Mouse (Mus musculus): ENCODE data around the gene Arhgap21. TPM values are rescaled to one million over a fixed set of nuclear protein-coding genes. Genes with fewer than 3 reads are reported as not detected.

Arhgap21 gene
- total RNA-seq, 2 experiments from 2014 or later: 18.4 to 58.6 TPM

GRCm38 (mm10) chr2:20902981-20903645, 65.6 kb downstream of the Arhgap21 start:
- ATAC-seq (replicated peaks; ENCODE audit: poor library complexity, severe bottlenecking): no peak

- ATAC-seq (replicated peaks; ENCODE audit: poor library complexity, severe bottlenecking): no peak
Measured at GRCm38 (mm10) chr2:20901916-20902315, 66.8 kb downstream of the Arhgap21 start.

DNA sequence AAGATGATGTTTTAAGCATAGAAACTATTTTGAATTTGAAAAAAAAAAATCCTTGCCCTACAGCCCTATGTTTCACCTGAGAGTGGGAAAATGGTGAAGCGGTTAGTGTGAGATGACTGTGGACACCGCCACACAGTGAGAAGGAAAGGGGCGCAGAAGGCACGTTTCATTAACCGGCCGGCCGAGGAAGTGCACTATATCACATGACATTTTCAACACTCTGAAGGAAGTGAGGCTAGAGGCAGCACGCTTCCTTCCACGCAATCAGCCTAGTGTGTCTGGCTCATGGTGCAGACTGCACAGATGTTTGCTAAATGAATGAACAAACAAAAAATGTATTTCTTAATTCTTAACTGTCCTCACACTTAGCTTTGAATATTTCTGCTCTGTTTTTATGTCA, 69.4 kb downstream of the Arhgap21 start:
- peak; percentile 95 for ATAC-seq (replicated peaks; ENCODE audit: poor library complexity, severe bottlenecking)

DNA sequence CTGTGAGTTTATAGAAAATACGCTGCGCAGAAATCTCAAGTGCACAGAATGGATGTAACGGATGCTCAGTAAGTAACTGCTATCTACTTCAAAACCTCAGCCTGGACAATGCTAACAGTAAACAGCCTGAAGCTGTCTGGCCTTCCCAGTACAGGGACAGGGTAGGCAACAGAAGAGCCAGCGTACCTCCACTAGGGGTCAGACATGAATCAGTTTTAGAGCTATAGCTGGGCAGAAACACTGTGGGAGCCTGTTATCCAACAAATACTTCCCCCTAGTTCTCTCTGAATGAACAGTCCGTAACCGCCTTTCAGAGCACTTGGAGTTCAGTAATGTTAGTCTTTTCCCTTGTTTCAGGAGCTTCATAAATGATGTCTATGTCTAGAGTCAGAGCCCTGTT, 70.0 kb downstream of the Arhgap21 start:
- ATAC-seq (replicated peaks; ENCODE audit: poor library complexity, severe bottlenecking): peak; percentile 82

DNA sequence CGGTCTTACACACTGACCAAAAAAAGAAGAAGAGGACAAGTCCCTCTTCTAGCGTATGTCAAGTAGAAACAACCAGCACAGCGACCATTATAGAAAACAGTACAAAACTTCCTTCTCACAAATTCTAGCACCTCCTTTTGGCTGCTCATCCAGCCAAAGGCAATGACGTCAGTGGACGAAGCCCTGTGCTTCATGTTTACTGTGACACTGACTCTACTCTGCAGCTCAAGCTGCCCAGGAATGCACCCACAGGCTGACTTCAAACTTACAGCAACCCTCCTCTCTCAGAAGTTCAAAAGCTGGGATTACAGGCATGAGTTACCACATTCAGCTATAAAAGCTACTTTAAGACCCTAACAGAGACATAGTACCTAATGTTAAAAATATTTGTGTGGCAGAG, 72.2 kb downstream of the Arhgap21 start:
- no peak for ATAC-seq (replicated peaks; ENCODE audit: poor library complexity, severe bottlenecking)

- ATAC-seq (replicated peaks; ENCODE audit: poor library complexity, severe bottlenecking): peak; percentile 86
Measured at GRCm38 (mm10) chr2:20894100-20894690, 74.5 kb downstream of the Arhgap21 start.

GRCm38 (mm10) chr2:20888751-20889150, 79.9 kb downstream of the Arhgap21 start:
- no peak for ATAC-seq (replicated peaks; ENCODE audit: poor library complexity, severe bottlenecking)

DNA sequence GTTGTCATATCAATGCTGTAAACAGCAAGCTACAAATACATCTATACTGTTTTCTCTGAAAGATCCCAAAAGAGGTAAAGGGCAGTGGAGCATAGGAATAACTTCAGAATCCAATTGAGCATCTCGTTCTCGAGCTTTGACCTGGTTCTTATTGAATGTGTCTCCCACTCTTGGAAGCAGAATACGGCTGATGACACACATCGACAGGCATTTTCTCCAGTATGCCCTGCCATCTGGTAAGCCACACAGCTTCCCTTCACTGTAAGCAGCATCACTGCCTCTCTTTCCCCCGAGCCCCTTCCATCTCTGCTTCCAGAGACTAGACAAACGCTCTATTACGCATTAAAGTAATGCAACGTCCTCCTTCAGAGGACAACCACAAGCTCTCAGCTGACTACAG, 85.4 kb downstream of the Arhgap21 start:
- no peak for ATAC-seq (replicated peaks; ENCODE audit: poor library complexity, severe bottlenecking)

GRCm38 (mm10) chr2:20879877-20880605, 88.6 kb downstream of the Arhgap21 start:
- no peak for ATAC-seq (replicated peaks; ENCODE audit: poor library complexity, severe bottlenecking)

GRCm38 (mm10) chr2:20874621-20875020, 94.1 kb downstream of the Arhgap21 start:
- no peak for ATAC-seq (replicated peaks; ENCODE audit: poor library complexity, severe bottlenecking)

DNA sequence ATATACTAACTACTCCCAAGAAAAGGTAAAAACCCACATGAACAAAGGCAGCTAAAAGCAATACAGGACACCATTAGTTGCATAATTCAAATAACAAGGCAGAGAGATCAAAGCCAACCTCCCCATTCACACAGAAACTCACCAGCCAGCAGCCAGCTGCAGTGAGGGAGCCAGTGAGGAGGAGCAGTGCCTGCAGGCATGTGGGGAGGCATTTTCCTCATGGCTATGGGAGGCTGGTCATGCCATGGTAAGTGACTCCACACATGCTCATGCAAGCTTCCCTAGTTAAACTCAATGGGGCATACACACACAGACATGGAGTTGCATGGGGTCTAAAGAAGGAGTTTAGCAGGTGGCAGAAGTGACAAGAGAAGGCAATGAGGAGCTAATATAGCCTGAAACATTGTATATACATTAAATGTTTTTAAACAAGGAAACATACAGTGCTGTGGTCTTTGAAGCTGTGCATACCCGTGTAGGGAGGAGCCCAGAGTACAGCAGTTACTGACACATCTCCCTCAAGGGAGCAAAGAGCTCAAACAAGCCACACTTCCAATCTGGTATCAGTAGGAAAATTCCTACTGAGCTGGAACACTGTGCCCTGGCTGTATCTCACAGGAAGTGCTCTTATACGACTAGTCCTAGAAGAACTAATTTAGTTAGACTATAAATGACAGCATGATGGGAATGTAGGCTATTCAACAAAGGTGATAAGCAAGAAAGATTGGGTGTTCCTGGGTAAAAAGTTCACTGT, 99.3 kb downstream of the Arhgap21 start:
- no peak for ATAC-seq (replicated peaks; ENCODE audit: poor library complexity, severe bottlenecking)

GRCm38 (mm10) chr2:20868052-20868451, 100.6 kb downstream of the Arhgap21 start:
- ATAC-seq (replicated peaks; ENCODE audit: poor library complexity, severe bottlenecking): no peak

DNA sequence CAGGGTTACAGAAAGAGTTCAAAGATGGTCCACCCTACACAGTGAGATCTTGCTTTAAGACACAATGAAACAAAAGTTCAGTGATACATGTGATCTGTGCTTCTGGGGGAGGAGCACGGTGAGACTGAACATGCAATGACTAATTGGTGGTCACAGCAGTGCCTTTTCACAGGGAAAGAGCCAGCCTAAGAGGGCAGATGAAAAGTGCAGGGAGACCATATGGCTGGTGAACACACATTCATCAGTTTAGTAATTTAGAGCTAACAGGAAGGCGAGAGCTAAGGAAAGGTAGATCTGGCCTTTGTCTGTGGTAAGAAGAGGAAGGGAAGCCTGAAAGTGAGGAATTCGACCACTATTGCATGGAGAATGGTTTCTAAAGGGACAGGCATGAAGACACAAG, 102.9 kb downstream of the Arhgap21 start:
- no peak for ATAC-seq (replicated peaks; ENCODE audit: poor library complexity, severe bottlenecking)

- no peak for ATAC-seq (replicated peaks; ENCODE audit: poor library complexity, severe bottlenecking)
Measured at GRCm38 (mm10) chr2:20864569-20864968, 104.1 kb downstream of the Arhgap21 start.

DNA sequence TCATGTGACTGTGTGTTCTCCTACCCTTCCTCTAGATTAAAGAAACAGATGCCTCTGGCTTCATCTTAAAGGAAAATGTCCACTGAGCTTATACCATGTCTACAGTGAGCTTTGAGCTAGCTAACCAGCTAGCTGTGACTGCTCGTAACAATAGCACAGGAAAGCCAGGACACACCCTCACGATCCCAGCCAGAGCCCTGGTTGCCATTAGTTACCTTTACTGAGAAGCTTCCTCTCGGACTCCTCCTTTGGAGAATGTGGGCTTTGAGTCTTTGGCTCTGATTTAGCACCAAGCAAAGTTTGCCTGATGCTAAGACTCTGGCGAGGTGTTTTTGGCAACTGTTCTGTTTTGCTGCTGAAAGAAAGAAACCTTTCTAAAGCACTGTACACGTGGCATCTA, 107.9 kb downstream of the Arhgap21 start:
- no peak for ATAC-seq (replicated peaks; ENCODE audit: poor library complexity, severe bottlenecking)

DNA sequence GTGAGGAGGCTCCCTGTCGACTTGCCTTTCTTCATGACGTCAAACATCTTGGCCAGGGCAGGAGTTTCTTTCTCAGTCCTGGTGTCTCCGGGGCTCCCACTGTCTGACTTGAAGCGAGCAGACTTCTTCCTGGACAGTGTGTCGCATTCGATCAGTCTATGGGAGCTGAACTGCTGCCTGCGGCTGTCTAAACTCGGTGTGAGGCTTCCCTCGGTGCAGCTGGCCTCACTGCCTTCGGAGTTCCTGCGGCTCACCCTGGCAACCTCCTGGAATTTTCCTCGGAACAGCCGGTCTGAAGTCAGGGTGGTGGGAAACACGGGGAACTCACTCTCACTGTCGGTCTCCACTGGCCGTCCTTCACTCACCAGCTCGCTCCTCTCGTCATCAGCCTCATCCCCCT, 119.3 kb downstream of the Arhgap21 start:
- no peak for ATAC-seq (replicated peaks; ENCODE audit: poor library complexity, severe bottlenecking)

DNA sequence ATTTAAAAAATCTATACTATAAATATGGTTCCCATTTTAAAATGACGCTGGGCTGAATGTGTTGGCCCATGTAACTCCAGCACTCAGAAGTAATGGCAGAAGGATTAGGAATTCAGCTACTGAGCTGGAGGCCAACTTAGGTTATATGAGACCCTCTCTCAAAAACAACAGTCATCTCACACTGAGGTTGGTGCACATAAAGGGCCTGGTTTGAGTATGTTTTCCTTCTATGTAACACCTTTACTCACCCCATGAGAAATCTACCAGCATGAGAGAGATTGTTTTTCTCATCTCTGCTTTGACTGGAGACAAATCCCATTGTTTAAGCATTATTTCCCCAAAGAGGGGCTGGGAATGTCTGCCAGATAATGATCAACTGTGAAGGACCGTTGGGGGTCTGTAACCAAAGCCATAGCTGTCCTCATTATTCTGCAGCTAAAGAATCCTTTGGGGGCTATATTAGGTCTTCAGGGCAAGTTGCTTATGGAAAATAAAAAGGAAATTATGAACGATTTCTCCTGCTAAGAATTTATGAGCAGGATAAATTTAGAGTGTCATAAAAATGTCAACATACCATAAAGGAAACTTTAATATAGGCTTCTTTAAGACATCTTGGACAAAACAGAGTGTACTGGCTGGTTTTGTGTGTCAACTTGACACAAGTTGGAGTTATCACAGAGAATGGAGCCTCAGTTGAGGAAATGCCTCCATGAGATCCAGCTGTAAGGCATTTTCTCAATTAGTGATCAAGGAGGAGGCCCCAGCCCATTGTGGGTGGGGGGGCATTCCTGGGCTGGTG, 136.9 kb downstream of the Arhgap21 start:
- no peak for ATAC-seq (replicated peaks; ENCODE audit: poor library complexity, severe bottlenecking)

DNA sequence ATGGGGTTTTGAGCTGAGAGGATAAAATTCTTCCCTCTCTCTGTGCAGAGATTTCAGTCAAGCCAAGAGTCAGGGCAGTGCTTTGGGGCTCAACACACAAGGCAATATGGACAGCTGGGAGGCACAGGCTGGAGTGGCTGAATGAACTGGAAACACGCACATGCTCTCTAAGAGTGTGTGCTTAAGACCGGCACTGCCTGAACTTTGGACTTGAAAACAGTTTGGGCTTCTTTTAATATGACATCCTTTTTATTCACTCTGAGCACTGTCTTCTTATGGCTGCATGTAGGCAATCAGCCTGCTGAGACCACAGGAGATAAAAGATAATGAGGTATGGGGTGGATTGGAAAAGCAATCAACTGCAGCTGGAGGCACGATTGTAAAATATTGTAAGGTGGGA, 137.8 kb downstream of the Arhgap21 start:
- ATAC-seq (replicated peaks; ENCODE audit: poor library complexity, severe bottlenecking): no peak

GRCm38 (mm10) chr2:20826258-20826657, 142.4 kb downstream of the Arhgap21 start:
- no peak for ATAC-seq (replicated peaks; ENCODE audit: poor library complexity, severe bottlenecking)

DNA sequence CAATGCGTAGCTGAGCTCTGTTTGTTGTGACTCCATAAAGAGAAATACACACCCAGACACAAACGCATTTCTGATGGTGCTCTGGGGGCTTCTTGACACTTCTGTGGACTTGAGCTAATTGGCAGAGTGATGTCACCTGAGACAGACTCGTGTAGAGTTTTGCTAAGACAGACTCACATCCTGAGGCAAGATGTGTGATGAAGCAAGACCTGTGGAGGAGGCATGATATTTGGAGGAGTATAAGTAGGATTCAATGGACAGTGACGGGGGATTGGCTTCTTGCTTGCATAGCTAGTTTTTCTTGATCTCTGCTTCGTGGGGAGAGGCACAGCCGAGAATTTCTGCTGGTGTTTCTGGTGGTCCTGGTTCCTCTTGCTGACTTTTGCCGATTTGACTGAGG, 150.5 kb downstream of the Arhgap21 start:
- no peak for ATAC-seq (replicated peaks; ENCODE audit: poor library complexity, severe bottlenecking)

Data from granulocyte monocyte progenitor cell, adult 5-6 weeks (primary cell).